Mouse (Mus musculus) urinary bladder, adult 2 months (tissue): ENCODE data around the gene Tmem109. TPM values are rescaled to one million over a fixed set of nuclear protein-coding genes. Genes with fewer than 3 reads are reported as not detected.

Source experiments
- DNase-seq: peaks from one replicate; pipeline ENCODE4 v3.0.0; 2022; ENCODE audit warnings: low spot score
- polyA plus RNA-seq: library from polyadenylated mRNA; depleted of rRNA; stranded (reverse); fragments of >200 nt; gene quantifications from 2 replicates; pipeline ENCODE4 v1.2.3, GENCODE M21; 2012; rRNA removed

Gene Tmem109
- polyA plus RNA-seq, 1 experiment, result 133 TPM

GRCm38 (mm10) chr19:10841721-10842626 is 39.8 kb downstream of the Tmem109 start:
- no peak for DNase-seq

- DNase-seq, result no peak
These were observed 42.5 kb downstream of the Tmem109 start, which contains the start of gene Slc15a3 for GRCm38 (mm10) chr19:10839010-10839892. TSS of gene Slc15a3 (plus strand) at chr19:10839727.

GRCm38 (mm10) chr19:10835671-10836070 is 46.1 kb downstream of the Tmem109 start:
- DNase-seq, result no peak

- DNase-seq, result no peak
These were observed 48.2 kb downstream of the Tmem109 start for GRCm38 (mm10) chr19:10833611-10834010.

- no peak for DNase-seq
These were observed 49.8 kb downstream of the Tmem109 start for GRCm38 (mm10) chr19:10832030-10832429.

GRCm38 (mm10) chr19:10831424-10831823 is 50.4 kb downstream of the Tmem109 start:
- DNase-seq, result no peak

GRCm38 (mm10) chr19:10829436-10830175 is 52.2 kb downstream of the Tmem109 start, which contains the start of gene Cd6:
TSS of gene Cd6 (minus strand) at chr19:10830058.
- no peak for DNase-seq

- no peak for DNase-seq
These were observed 53.5 kb downstream of the Tmem109 start for GRCm38 (mm10) chr19:10828321-10828720.

GRCm38 (mm10) chr19:10824061-10824460 is 57.7 kb downstream of the Tmem109 start:
- DNase-seq, result no peak

- DNase-seq, result no peak
These were observed 59.3 kb downstream of the Tmem109 start for GRCm38 (mm10) chr19:10822534-10822933.

- no peak for DNase-seq
These were observed 60.5 kb downstream of the Tmem109 start for GRCm38 (mm10) chr19:10821319-10821718.

Other genes starting within 250 kb of the Tmem109 start
- 0.07 and 0.12 TPM in 2 replicates for gene Vwce, start 247.8 kb downstream of the Tmem109 start, polyA plus RNA-seq
- gene Pga5, start 203.9 kb downstream of the Tmem109 start, polyA plus RNA-seq, result 0.08 TPM in 1 of 2 replicates, not detected in the other
- gene Vps37c, start 193.3 kb downstream of the Tmem109 start, polyA plus RNA-seq, result 14.5 and 17.5 TPM in 2 replicates
- 0.50 and 0.65 TPM in 2 replicates for gene Cd5, start 143.0 kb downstream of the Tmem109 start, polyA plus RNA-seq
- 0.39 and 0.50 TPM in 2 replicates for gene Cd6, start 51.9 kb downstream of the Tmem109 start, polyA plus RNA-seq
- gene Slc15a3, start 42.3 kb downstream of the Tmem109 start, polyA plus RNA-seq, result 0.99 and 1.7 TPM in 2 replicates
- gene Tmem132a, start 12.1 kb downstream of the Tmem109 start, polyA plus RNA-seq, result 14.7 and 16.5 TPM in 2 replicates
- 102 and 133 TPM in 2 replicates for gene Prpf19, start 13.2 kb upstream of the Tmem109 start, polyA plus RNA-seq
- gene Zp1, start 38.6 kb upstream of the Tmem109 start, polyA plus RNA-seq, result 0.56 and 1.4 TPM in 2 replicates
- gene Ptgdr2, start 55.2 kb upstream of the Tmem109 start, polyA plus RNA-seq, result 0.06 TPM in 2 replicates
- 7.3 and 7.9 TPM in 2 replicates for gene Ccdc86, start 67.3 kb upstream of the Tmem109 start, polyA plus RNA-seq
- gene Ms4a10, start 92.7 kb upstream of the Tmem109 start, polyA plus RNA-seq, result 0.06 TPM in 1 of 2 replicates, not detected in the other
- gene Ms4a15, start 111.2 kb upstream of the Tmem109 start, polyA plus RNA-seq, result not detected in 2 replicates
- not detected in 2 replicates for gene Ms4a18, start 136.0 kb upstream of the Tmem109 start, polyA plus RNA-seq
- gene Ms4a8a, start 199.1 kb upstream of the Tmem109 start, polyA plus RNA-seq, result 1.7 and 2.2 TPM in 2 replicates
- not detected in 2 replicates for gene 1700017D01Rik, start 248.9 kb upstream of the Tmem109 start, polyA plus RNA-seq